Mouse (Mus musculus): Measurements from ENCODE around the gene Nceh1. TPM values are rescaled to one million over a fixed set of nuclear protein-coding genes. Genes with fewer than 3 reads are reported as not detected.

Gene Nceh1
- polyA plus RNA-seq (2015; fragmentation: Nextera tagmentation; extraction: Ambion mirVana): 25.3 and 26.6 TPM in 2 replicates

GRCm38 (mm10) chr3:27182733-27183600, at the start of gene Nceh1:
TSS of gene Nceh1 (plus strand) at chr3:27182965.
- peak within 1 kb of the TSS; percentile 75 for H3K9ac ChIP-seq (replicated peaks; ENCODE audit: low read length)
- peak; percentile 97 for ATAC-seq (ENCODE audit: low FRiP score, low TSS enrichment)
- H3K27ac ChIP-seq (ENCODE audit: low read length): peak within 1 kb of the TSS; percentile 81
- no peaks in the 10 kb centered on the region for H3K27me3 ChIP-seq (ENCODE audit: insufficient read depth, low read length)
- under 1% methylated on average over 54 of the region's 54 CpGs for WGBS
- peaks cover 8% of the 10 kb centered on the region for H3K4me1 ChIP-seq (ENCODE audit: insufficient read depth, low read length)
- peak within 1 kb of the TSS; percentile 63 for H3K4me3 ChIP-seq (ENCODE audit: low read length)
- H3K36me3 ChIP-seq (ENCODE audit: insufficient read depth, low read length): no peaks in the 10 kb centered on the region
- no peaks in the 10 kb centered on the region for H3K9me3 ChIP-seq (ENCODE audit: low read length)
- H3K4me2 ChIP-seq (replicated peaks; ENCODE audit: low read depth, low read length): peak within 1 kb of the TSS; percentile 97

GRCm38 (mm10) chr3:27140101-27140500, 42.7 kb upstream of the Nceh1 start:
- Histone ChIP-seq H3K4me3 (ENCODE audit: low read length) (no peak overlapping the region), H3K9ac (replicated peaks; ENCODE audit: low read length) (no peak overlapping the region), H3K9me3 (ENCODE audit: low read length) (no peaks in the 10 kb centered on the region), H3K27ac (ENCODE audit: low read length) (no peak overlapping the region), H3K4me1 (ENCODE audit: insufficient read depth, low read length) (no peaks in the 10 kb centered on the region), H3K27me3 (ENCODE audit: insufficient read depth, low read length) (no peaks in the 10 kb centered on the region), H3K36me3 (ENCODE audit: insufficient read depth, low read length) (peaks cover 63% of the 10 kb centered on the region), H3K4me2 (replicated peaks; ENCODE audit: low read depth, low read length) (no peak overlapping the region)
- WGBS: 83% methylated on average over 8 of the region's 8 CpGs
- ATAC-seq (ENCODE audit: low FRiP score, low TSS enrichment): no peak

GRCm38 (mm10) chr3:27143570-27143969, 39.2 kb upstream of the Nceh1 start:
- ATAC-seq (ENCODE audit: low FRiP score, low TSS enrichment): no peak
- Histone ChIP-seq H3K27ac (ENCODE audit: low read length) (no peak overlapping the region), H3K4me1 (ENCODE audit: insufficient read depth, low read length) (no peaks in the 10 kb centered on the region), H3K4me3 (ENCODE audit: low read length) (no peak overlapping the region), H3K9me3 (ENCODE audit: low read length) (no peaks in the 10 kb centered on the region), H3K36me3 (ENCODE audit: insufficient read depth, low read length) (peaks cover 50% of the 10 kb centered on the region), H3K27me3 (ENCODE audit: insufficient read depth, low read length) (no peaks in the 10 kb centered on the region), H3K4me2 (replicated peaks; ENCODE audit: low read depth, low read length) (no peak overlapping the region), H3K9ac (replicated peaks; ENCODE audit: low read length) (no peak overlapping the region)
- 88% methylated on average over 7 of the region's 7 CpGs for WGBS

- Histone ChIP-seq H3K36me3 (ENCODE audit: insufficient read depth, low read length) (peaks cover 49% of the 10 kb centered on the region), H3K4me2 (replicated peaks; ENCODE audit: low read depth, low read length) (no peak overlapping the region), H3K4me3 (ENCODE audit: low read length) (no peak overlapping the region), H3K27me3 (ENCODE audit: insufficient read depth, low read length) (no peaks in the 10 kb centered on the region), H3K4me1 (ENCODE audit: insufficient read depth, low read length) (no peaks in the 10 kb centered on the region), H3K9ac (replicated peaks; ENCODE audit: low read length) (no peak overlapping the region), H3K9me3 (ENCODE audit: low read length) (no peaks in the 10 kb centered on the region), H3K27ac (ENCODE audit: low read length) (no peak overlapping the region)
- WGBS: 71% methylated on average over 7 of the region's 7 CpGs
- ATAC-seq (ENCODE audit: low FRiP score, low TSS enrichment): peak; percentile 78; the same call in 1 of the 2 replicates
These were observed 37.0 kb upstream of the Nceh1 start for GRCm38 (mm10) chr3:27145733-27146132.

GRCm38 (mm10) chr3:27153191-27153671, 29.5 kb upstream of the Nceh1 start:
- peak overlapping the region; percentile 95 for H3K4me3 ChIP-seq (ENCODE audit: low read length)

GRCm38 (mm10) chr3:27153701-27154209, 29.0 kb upstream of the Nceh1 start, which contains the start of gene Ect2:
TSS of gene Ect2 (minus strand) at chr3:27153878.
- peak within 1 kb of the TSS; percentile 56 for H3K4me2 ChIP-seq (replicated peaks; ENCODE audit: low read depth, low read length)
- H3K27ac ChIP-seq (ENCODE audit: low read length): peak within 1 kb of the TSS; percentile 84
- no peaks in the 10 kb centered on the region for H3K27me3 ChIP-seq (ENCODE audit: insufficient read depth, low read length)
- H3K9ac ChIP-seq (replicated peaks; ENCODE audit: low read length): peak within 1 kb of the TSS; percentile 92
- H3K36me3 ChIP-seq (ENCODE audit: insufficient read depth, low read length): peaks cover 9% of the 10 kb centered on the region
- H3K9me3 ChIP-seq (ENCODE audit: low read length): no peaks in the 10 kb centered on the region
- peak within 1 kb of the TSS; percentile 95 for H3K4me3 ChIP-seq (ENCODE audit: low read length)
- ATAC-seq (ENCODE audit: low FRiP score, low TSS enrichment): peak; percentile 99
- 0% methylated on average over 37 of the region's 37 CpGs for WGBS
- peaks cover 25% of the 10 kb centered on the region for H3K4me1 ChIP-seq (ENCODE audit: insufficient read depth, low read length)

More at GRCm38 (mm10) chr3:27153191-27153671, 29.5 kb upstream of the Nceh1 start:
- WGBS: under 1% methylated on average over 31 of the region's 31 CpGs
- H3K27ac ChIP-seq (ENCODE audit: low read length): peak overlapping the region; percentile 84
- H3K27me3 ChIP-seq (ENCODE audit: insufficient read depth, low read length): no peaks in the 10 kb centered on the region
- H3K9ac ChIP-seq (replicated peaks; ENCODE audit: low read length): peak overlapping the region; percentile 92
- H3K4me2 ChIP-seq (replicated peaks; ENCODE audit: low read depth, low read length): peak overlapping the region; percentile 56
- H3K36me3 ChIP-seq (ENCODE audit: insufficient read depth, low read length): peaks cover 10% of the 10 kb centered on the region
- H3K4me1 ChIP-seq (ENCODE audit: insufficient read depth, low read length): peaks cover 25% of the 10 kb centered on the region
- ATAC-seq (ENCODE audit: low FRiP score, low TSS enrichment): peak; percentile 66
- H3K9me3 ChIP-seq (ENCODE audit: low read length): no peaks in the 10 kb centered on the region

- WGBS: 58% methylated on average over 2 of the region's 2 CpGs
- H3K36me3 ChIP-seq (ENCODE audit: insufficient read depth, low read length): peaks cover 6% of the 10 kb centered on the region
- H3K4me2 ChIP-seq (replicated peaks; ENCODE audit: low read depth, low read length): peak overlapping the region; percentile 52
- ATAC-seq (ENCODE audit: low FRiP score, low TSS enrichment): peak; percentile 7; the same call in 1 of the 2 replicates
- H3K27ac ChIP-seq (ENCODE audit: low read length): peak overlapping the region; percentile 78
- H3K4me1 ChIP-seq (ENCODE audit: insufficient read depth, low read length): peaks cover 25% of the 10 kb centered on the region
- H3K4me3 ChIP-seq (ENCODE audit: low read length): peak overlapping the region; percentile 95
- H3K27me3 ChIP-seq (ENCODE audit: insufficient read depth, low read length): no peaks in the 10 kb centered on the region
- H3K9ac ChIP-seq (replicated peaks; ENCODE audit: low read length): peak overlapping the region; percentile 59
- H3K9me3 ChIP-seq (ENCODE audit: low read length): no peaks in the 10 kb centered on the region
These were observed 28.5 kb upstream of the Nceh1 start for GRCm38 (mm10) chr3:27154280-27154679.

- 26% methylated on average over 6 of the region's 6 CpGs for WGBS
- no peaks in the 10 kb centered on the region for H3K9me3 ChIP-seq (ENCODE audit: low read length)
- H3K4me3 ChIP-seq (ENCODE audit: low read length): no peak overlapping the region
- H3K9ac ChIP-seq (replicated peaks; ENCODE audit: low read length): no peak overlapping the region
- H3K27ac ChIP-seq (ENCODE audit: low read length): peak overlapping the region; percentile 78
- ATAC-seq (ENCODE audit: low FRiP score, low TSS enrichment): peak; percentile 21; the same call in 1 of the 2 replicates
- no peaks in the 10 kb centered on the region for H3K36me3 ChIP-seq (ENCODE audit: insufficient read depth, low read length)
- H3K4me2 ChIP-seq (replicated peaks; ENCODE audit: low read depth, low read length): no peak overlapping the region
- H3K27me3 ChIP-seq (ENCODE audit: insufficient read depth, low read length): no peaks in the 10 kb centered on the region
- peaks cover 25% of the 10 kb centered on the region for H3K4me1 ChIP-seq (ENCODE audit: insufficient read depth, low read length)
These were observed 27.5 kb upstream of the Nceh1 start for GRCm38 (mm10) chr3:27155051-27155855.

- Histone ChIP-seq H3K4me2 (replicated peaks; ENCODE audit: low read depth, low read length) (no peak overlapping the region), H3K27me3 (ENCODE audit: insufficient read depth, low read length) (no peaks in the 10 kb centered on the region), H3K4me3 (ENCODE audit: low read length) (no peak overlapping the region), H3K9me3 (ENCODE audit: low read length) (no peaks in the 10 kb centered on the region), H3K9ac (replicated peaks; ENCODE audit: low read length) (no peak overlapping the region), H3K4me1 (ENCODE audit: insufficient read depth, low read length) (peaks cover 25% of the 10 kb centered on the region), H3K27ac (ENCODE audit: low read length) (peak overlapping the region; percentile 78; the same call in 1 of the 2 replicates), H3K36me3 (ENCODE audit: insufficient read depth, low read length) (no peaks in the 10 kb centered on the region)
- no peak for ATAC-seq (ENCODE audit: low FRiP score, low TSS enrichment)
- WGBS: 71% methylated on average over 9 of the region's 9 CpGs
These were observed 26.7 kb upstream of the Nceh1 start for GRCm38 (mm10) chr3:27155856-27156593.
